Mouse (Mus musculus) thymus, postnatal 10 days (tissue): Measurements from ENCODE around the gene Zyg11b.

ENCODE experiments used
- DNase-seq, 2 experiments: peaks; one replicate each; pipeline ENCODE4 v3.0.0; 2021; ENCODE audit warnings: low spot score in 2 of 2

Gene Zyg11b

DNA sequence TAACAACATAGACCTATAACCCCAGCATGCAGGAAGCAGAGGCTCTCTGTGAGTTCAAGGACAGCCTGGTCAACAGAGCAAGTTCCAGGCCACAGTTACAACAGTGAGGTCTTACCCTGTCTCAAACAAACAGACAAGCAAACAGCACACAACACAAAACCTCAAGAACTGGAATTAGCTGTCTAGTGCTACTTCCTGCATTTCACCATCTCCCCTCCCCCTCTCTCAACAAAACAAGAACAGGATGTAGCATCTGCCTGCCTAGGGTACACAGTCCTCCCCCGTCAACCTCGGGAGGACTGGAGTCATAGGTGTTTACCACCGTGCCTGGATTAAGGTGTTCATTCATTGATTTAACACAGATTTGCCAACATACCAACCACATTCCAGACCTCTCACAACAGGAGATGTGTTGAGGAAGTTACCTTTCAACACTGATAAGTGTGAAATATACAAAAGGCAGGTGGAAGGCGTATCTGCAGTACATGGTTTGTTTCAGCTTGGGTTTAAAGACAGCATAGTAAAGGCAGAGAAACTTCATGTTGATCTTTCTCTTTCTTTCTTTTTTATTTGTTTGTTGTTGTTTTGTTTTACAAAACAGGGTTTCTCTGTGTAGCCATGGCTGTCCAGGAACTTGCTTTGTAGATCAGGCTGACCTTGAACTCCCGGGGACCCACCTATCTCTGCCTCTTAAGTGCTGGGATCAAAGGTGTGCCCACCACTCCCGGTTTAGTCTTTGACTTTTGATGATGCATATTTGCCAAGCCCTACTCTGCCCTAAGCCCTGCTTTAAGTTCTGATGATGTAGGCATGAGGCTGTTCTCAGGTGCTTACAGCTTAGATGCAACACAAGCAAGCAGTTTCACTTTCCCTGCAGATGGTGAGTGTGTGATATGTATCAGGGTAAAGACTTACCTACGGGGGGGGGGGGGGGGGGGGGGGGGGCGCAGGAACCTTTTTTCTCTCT is 18.0 kb upstream of the Zyg11b start:
- peak; percentile 73 to 81 for DNase-seq

DNA sequence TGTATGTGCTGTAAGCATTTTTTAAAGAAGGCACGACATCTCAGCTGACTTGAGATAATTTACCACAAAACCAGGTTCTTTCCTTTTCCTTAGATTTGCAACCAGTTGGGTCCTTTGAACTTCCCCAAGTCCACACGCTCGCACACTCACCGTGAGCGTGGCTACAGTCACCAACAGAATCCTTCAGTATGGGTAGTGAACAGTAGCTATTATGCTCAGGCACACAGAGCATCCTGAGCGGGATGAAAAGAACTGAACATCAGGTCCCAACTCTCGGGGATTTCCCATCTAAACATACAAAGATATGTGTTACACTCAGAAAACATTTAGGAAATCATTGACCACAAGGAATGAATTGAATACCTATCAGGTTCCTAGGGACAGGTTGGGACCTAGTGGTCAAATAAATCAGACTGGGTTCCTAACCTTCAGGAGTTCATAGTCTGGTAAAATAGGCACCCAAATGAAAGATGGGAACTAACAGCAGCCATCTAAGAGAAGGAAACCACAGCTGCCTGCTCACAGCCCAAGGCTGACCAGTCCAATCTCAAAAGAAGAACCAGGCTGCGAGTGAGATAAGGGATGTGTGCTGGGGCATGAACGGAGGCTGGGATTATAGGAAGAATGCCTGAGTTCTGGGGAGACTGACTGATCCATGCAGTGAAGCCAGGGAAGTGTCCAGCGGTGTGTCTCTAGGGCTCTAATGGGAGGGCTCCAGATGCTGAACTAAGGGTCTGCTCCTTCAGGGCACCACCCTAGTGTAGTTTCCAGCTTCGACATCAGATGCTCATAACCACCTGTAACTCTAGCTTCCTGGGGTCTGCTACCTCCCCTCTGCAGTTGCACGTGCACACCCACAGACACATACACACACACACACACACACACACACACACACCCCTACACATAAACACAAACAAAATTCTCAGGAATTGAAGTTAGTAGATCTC is 17.0 kb upstream of the Zyg11b start:
- DNase-seq: peak; percentile 34 to 43

DNA sequence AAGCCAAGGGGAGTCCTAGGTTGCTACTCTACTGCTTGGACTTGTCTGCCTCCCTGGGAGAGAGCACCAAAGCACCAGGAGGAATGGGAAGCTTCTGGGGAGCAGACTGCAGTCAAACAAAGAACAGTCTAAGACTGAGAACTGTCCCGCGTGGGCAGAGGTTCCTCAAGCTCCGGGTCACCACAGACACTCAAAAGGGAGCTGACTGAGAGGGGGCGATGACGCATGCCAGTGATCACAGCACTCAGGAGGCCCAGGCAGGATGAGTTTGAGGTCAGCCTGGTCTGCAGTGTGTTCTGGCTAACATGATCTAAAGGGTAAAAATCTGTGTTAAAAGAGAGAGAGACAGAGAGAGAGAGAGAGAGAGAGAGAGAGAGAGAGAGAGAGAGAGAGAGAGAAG is 13.1 kb upstream of the Zyg11b start:
- no peak for DNase-seq

- no peak for DNase-seq
Measured at GRCm38 (mm10) chr4:108310706-108311105, 9.8 kb upstream of the Zyg11b start.

DNA sequence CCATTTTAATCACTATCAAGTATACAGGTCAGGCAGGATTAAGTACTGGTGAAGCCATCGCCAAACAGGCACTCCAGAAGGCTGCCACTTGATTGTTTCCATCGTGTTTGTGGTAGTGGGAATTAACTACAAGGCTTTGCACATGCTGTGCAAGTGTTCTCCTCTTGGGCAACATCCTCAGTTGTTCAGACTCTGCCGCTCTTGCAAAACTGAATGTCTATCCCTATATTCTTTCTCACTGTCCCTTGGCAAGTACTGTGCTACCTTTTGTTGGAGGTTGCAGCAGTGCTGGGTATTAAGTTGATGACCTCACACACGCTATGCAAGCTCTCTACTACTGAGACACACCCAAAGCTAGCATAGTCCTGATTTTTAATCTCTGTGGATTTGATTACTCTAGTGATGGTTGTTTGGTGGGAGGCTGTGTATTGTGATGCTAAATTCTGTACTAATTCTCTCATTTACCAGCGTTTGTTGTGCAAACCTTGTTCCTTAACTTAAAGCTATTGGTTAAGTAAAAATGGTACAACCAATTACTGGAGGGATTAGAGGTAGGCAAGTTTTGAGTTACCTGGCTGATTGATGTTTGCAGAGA is 1.5 kb upstream of the Zyg11b start:
- no peak for DNase-seq

- DNase-seq: peak; percentile 33 to 34
Measured at GRCm38 (mm10) chr4:108300266-108300665, 630 bp downstream of the Zyg11b start.

- DNase-seq: no peak
Measured at GRCm38 (mm10) chr4:108276973-108277372, 23.9 kb downstream of the Zyg11b start.

DNA sequence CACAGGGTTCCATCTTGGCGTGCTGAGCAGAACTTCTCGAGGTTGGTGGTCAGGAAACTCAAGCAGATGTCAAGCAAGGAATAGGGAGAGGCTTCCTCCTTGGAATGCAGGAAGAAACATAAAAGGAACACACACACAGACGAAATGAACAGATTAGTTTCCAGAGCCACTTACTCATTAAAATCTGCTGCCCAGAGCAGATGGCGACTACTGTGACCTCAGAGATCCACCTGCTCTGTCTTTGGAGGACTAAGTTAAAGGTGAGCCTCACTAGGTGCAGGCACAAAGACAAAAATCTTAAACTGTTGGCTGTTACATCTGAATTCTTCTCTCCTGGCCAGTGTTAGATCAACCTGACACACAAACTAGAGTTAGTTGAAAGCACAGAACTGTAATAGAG is 28.6 kb downstream of the Zyg11b start:
- no peak for DNase-seq

GRCm38 (mm10) chr4:108265774-108266173 is 35.1 kb downstream of the Zyg11b start:
- no peak for DNase-seq

- DNase-seq: peak in 1 of 2 experiments; percentile 18
Measured at GRCm38 (mm10) chr4:108253317-108253716, 47.6 kb downstream of the Zyg11b start.

- DNase-seq: no peak
Measured at GRCm38 (mm10) chr4:108250501-108250900, 50.4 kb downstream of the Zyg11b start.

DNA sequence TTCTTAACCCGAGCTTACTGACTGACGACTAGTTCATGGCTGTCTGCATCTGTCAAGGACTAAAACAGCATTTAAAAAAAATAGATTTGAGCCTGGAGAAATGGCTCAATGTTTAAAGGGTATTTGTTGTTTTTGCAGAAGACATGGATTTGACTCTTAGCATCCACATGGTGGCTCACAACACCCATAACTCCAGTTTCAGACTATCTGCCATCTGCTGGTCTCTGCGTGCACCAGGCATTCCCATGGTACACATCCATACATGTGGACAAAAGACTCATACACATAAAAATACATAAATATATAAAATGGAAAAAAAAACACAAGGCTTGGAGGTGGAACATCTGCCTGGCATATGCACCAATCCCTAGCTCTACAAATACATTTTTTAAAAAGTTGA is 51.6 kb downstream of the Zyg11b start:
- no peak for DNase-seq

DNA sequence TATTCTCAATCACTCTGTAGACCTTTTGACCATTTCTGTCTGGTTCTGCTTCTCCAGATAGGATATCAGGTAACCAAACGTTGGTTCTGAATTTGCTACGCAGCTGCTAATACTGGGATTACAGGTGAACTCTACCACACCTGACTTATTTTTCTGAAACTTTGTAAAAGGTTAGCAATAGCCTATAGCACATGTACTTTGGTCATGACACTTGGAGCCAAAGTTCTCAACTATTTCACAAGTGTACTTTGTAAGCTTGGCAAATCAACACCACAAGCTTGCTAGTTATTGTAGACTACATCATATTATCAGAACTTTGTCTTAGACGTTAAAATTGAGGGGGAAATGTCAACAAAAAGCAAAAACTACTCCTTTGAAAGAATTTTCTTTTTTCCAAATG is 67.2 kb downstream of the Zyg11b start:
- DNase-seq: no peak

- no peak for DNase-seq
Measured at GRCm38 (mm10) chr4:108225341-108225872, 75.5 kb downstream of the Zyg11b start.

DNA sequence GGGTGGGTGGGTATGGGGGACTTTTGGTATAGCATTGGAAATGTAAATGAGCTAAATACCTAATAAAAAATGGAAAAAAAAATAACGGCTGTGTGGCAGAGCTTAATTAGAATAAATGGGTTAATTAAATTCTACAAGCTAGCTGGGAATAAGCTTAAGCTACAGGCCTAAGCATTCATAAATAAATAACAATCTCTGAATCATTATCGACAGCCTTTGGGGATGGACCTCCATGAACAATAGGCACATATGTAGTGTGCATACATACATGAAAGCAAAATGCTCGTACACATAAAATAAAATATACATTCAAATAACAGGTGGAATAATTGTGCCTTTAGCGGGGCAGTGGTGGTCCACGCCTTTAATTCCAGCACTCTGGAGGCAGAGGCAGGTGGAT is 78.4 kb downstream of the Zyg11b start:
- no peak for DNase-seq

GRCm38 (mm10) chr4:108219019-108219418 is 81.9 kb downstream of the Zyg11b start:
- DNase-seq: no peak

GRCm38 (mm10) chr4:108217332-108218179 is 83.3 kb downstream of the Zyg11b start, which contains the start of gene Zyg11a:
Zyg11a (minus strand) TSS chr4:108218048.
- DNase-seq: no peak

- DNase-seq: no peak
Measured at GRCm38 (mm10) chr4:108213023-108213422, 87.9 kb downstream of the Zyg11b start.

GRCm38 (mm10) chr4:108204629-108205028 is 96.3 kb downstream of the Zyg11b start:
- DNase-seq: no peak

- no peak for DNase-seq
Measured at GRCm38 (mm10) chr4:108199236-108199635, 101.7 kb downstream of the Zyg11b start.
